Mouse (Mus musculus): ENCODE data around the gene Aldh8a1. TPM values are rescaled to one million over a fixed set of nuclear protein-coding genes. Genes with fewer than 3 reads are reported as not detected.

Aldh8a1 gene
- not detected in 2 replicates for polyA plus RNA-seq (2015; fragmentation: Nextera tagmentation; extraction: Ambion mirVana)

DNA sequence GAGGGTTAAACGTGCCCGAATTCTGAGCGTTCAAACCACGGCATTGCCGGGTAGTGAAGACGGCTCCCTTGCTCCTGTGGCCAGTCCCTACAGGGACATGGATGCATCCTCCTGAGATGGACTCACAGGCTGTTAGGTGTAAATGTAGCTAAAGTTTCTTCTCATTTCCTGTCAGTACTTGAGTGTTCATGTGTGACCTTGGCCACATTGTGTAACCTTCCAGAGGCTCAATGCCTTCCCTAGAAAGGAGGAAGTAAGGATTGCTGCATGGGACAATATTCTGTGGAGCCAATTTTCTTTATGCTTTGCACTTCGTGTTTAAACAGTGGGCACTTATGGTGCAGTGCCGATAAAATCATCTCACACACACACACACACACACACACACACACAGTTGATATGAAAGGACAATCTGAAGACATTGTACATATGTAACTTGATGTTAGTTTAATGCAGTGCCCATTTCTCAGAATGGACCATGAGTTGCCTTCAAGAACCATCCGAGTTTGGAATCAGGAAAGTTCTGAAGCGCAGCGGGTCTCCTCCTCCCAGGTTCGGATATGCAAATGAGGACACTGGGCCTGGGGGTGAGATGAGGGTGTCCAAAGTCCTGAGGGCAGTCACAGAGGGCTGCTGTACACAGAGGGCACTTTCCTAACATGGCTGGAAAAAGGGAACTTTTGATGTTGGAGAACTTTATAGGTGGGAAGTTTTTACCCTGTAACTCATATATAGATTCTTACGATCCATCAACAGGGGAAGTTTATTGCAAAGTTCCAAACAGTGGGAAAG is at the start of gene Aldh8a1:
TSS of gene Aldh8a1 (plus strand) at position 610 of the 792 bp plus-strand sequence.
- no peaks in the 10 kb centered on the region for H3K9me3 ChIP-seq
- H3K36me3 ChIP-seq = no peaks in the 10 kb centered on the region
- no peak within 1 kb of the TSS for H3K27ac ChIP-seq (replicated peaks)
- no peaks in the 10 kb centered on the region for H3K4me1 ChIP-seq (replicated peaks)
- H3K27me3 ChIP-seq = no peaks in the 10 kb centered on the region
- 89% methylated on average over 13 of the region's 13 CpGs for WGBS
- no peak for ATAC-seq (ENCODE audit: low FRiP score, low read depth)
- no peak within 1 kb of the TSS for H3K4me2 ChIP-seq
- H3K9ac ChIP-seq = no peak within 1 kb of the TSS
- no peak within 1 kb of the TSS for H3K4me3 ChIP-seq

- WGBS = 89% methylated on average over 7 of the region's 7 CpGs
- Histone ChIP-seq H3K4me1 (replicated peaks) (no peaks in the 10 kb centered on the region), H3K27me3 (no peaks in the 10 kb centered on the region), H3K9ac (no peak overlapping the region), H3K36me3 (0 out of 2 replicates have a peak, but pooled peaks cover 3% of the 10 kb centered on the region), H3K27ac (replicated peaks) (no peak overlapping the region), H3K9me3 (no peaks in the 10 kb centered on the region), H3K4me2 (no peak overlapping the region), H3K4me3 (no peak overlapping the region)
- no peak for ATAC-seq (ENCODE audit: low FRiP score, low read depth)
Observed at GRCm38 (mm10) chr10:21327605-21328135, 49.4 kb upstream of the Aldh8a1 start.

DNA sequence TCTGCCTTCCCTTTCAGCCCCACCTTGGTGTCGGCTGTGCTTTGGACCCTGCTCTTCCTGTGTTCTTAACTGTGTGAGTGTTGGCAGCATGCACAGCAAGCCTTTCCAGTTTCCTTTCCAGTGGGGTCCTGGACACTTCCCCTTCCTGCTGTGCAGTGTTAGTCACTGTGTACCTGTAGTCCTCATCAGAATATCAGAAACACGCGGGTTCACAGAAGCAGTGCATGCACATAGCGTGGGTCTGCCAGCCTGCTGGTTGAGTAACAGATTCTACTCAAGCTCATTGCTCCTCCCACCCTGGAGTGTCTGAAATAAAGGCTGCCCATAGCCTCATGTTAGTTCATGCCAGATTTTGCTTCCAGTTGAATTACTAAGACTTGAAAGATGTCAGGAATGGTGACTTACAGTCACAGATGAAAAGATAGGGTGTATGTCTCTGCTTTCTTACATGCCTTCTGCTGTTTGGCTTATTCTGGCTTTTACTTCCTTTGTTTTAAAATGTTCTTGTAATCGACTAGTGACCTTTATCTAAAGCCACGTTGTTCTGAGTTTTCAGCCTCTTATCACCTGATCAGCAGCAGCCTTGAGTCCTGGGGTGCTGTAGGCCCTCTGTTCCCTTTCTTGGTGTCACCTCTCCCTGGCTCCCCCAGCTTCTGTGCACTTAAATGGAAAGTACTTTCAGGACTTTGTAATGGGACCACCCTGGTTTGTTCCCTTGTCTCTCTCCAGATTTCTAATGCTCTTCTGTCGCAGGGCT is 42.6 kb upstream of the Aldh8a1 start:
- Histone ChIP-seq H3K36me3 (peaks cover 14% of the 10 kb centered on the region), H3K4me3 (no peak overlapping the region), H3K27me3 (no peaks in the 10 kb centered on the region), H3K4me1 (replicated peaks) (no peaks in the 10 kb centered on the region), H3K4me2 (no peak overlapping the region), H3K9me3 (no peaks in the 10 kb centered on the region), H3K27ac (replicated peaks) (no peak overlapping the region), H3K9ac (no peak overlapping the region)
- no peak for ATAC-seq (ENCODE audit: low FRiP score, low read depth)
- 86% methylated on average over 7 of the region's 7 CpGs for WGBS

DNA sequence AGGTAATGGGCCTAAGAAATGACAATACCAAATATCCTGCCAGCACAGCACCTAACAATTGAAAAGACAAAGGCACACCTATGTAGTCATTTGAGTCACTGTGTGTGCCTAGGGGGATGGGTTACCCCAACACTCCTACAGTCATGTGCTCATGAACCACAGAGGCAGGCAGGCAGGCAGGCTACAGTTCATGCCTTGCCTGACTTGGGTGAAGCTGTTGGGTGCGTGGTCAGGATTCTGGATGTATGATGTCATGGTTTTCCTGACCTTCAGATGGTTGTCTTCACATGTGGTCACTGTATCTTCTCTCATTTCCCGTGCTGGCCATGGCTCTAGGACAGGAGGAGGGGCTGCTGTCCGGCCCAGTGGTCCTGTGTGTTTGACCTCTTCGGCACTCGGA is 41.6 kb upstream of the Aldh8a1 start:
- Histone ChIP-seq H3K4me3 (no peak overlapping the region), H3K4me1 (replicated peaks) (no peaks in the 10 kb centered on the region), H3K27me3 (no peaks in the 10 kb centered on the region), H3K4me2 (no peak overlapping the region), H3K36me3 (peaks cover 14% of the 10 kb centered on the region), H3K27ac (replicated peaks) (no peak overlapping the region), H3K9me3 (no peaks in the 10 kb centered on the region), H3K9ac (no peak overlapping the region)
- ATAC-seq (ENCODE audit: low FRiP score, low read depth) = no peak
- 96% methylated on average over 5 of the region's 5 CpGs for WGBS

- no peak overlapping the region for H3K9ac ChIP-seq
- ATAC-seq (ENCODE audit: low FRiP score, low read depth) = no peak
- H3K27me3 ChIP-seq = no peaks in the 10 kb centered on the region
- peaks cover 11% of the 10 kb centered on the region for H3K36me3 ChIP-seq
- no peak overlapping the region for H3K4me2 ChIP-seq
- WGBS = 65% methylated on average over 2 of the region's 2 CpGs
- H3K4me3 ChIP-seq = no peak overlapping the region
- H3K27ac ChIP-seq (replicated peaks) = no peak overlapping the region
- no peaks in the 10 kb centered on the region for H3K9me3 ChIP-seq
- H3K4me1 ChIP-seq (replicated peaks) = no peaks in the 10 kb centered on the region
Observed at GRCm38 (mm10) chr10:21337191-21337590, 39.9 kb upstream of the Aldh8a1 start.

DNA sequence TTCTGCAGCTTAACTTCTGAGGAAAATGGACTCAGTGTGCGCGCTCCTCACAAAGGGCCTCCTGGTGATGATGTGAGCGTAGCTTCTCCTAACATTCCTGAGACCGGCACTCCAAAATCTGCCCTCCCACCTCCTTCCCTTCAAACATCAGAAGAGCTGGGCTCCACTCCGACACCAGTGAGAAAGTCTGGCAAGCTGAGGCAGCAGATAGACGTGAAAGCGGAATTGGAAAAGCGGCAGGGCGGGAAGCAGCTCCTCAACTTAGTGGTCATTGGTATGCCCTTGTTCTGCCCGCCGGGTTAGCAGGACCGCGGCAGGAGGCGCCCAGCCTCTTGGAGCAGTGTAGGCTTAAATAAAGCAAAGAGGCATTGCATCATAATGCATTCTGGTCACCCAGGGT is 35.4 kb upstream of the Aldh8a1 start:
- Histone ChIP-seq H3K9me3 (no peaks in the 10 kb centered on the region), H3K4me1 (replicated peaks) (no peaks in the 10 kb centered on the region), H3K27ac (replicated peaks) (no peak overlapping the region), H3K27me3 (no peaks in the 10 kb centered on the region), H3K36me3 (peaks cover 18% of the 10 kb centered on the region), H3K9ac (no peak overlapping the region), H3K4me3 (no peak overlapping the region), H3K4me2 (no peak overlapping the region)
- 77% methylated on average over 14 of the region's 14 CpGs for WGBS
- ATAC-seq (ENCODE audit: low FRiP score, low read depth) = no peak

GRCm38 (mm10) chr10:21342331-21343005 is 34.6 kb upstream of the Aldh8a1 start:
- no peak overlapping the region for H3K4me3 ChIP-seq
- peaks cover 17% of the 10 kb centered on the region for H3K36me3 ChIP-seq
- H3K9me3 ChIP-seq = no peaks in the 10 kb centered on the region
- no peaks in the 10 kb centered on the region for H3K4me1 ChIP-seq (replicated peaks)
- ATAC-seq (ENCODE audit: low FRiP score, low read depth) = no peak
- no peak overlapping the region for H3K4me2 ChIP-seq
- H3K9ac ChIP-seq = no peak overlapping the region
- 85% methylated on average over 11 of the region's 11 CpGs for WGBS
- no peaks in the 10 kb centered on the region for H3K27me3 ChIP-seq
- no peak overlapping the region for H3K27ac ChIP-seq (replicated peaks)

DNA sequence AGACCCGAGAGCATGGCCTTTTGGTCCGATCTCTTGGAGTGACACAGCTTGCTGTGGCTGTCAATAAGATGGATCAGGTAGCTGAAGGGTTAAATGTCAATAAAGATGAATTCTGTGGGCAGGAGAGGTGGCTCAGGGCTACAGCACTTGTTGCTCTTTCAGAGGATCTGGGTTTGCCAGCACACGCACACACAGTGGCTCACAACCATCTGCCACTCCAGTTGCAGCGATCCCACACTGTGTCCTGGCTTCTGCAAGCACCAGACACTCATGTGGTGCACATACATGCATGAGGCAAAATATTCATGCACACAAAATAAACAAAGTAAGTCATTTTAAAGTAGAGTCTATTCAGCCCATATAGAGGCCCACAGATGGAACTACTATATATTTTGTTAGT is 29.8 kb upstream of the Aldh8a1 start:
- Histone ChIP-seq H3K36me3 (peaks cover 33% of the 10 kb centered on the region), H3K4me2 (no peak overlapping the region), H3K9me3 (no peaks in the 10 kb centered on the region), H3K4me1 (replicated peaks) (no peaks in the 10 kb centered on the region), H3K27ac (replicated peaks) (no peak overlapping the region), H3K4me3 (no peak overlapping the region), H3K27me3 (no peaks in the 10 kb centered on the region), H3K9ac (no peak overlapping the region)
- ATAC-seq (ENCODE audit: low FRiP score, low read depth) = no peak
- WGBS = 86% methylated on average over 4 of the region's 4 CpGs

DNA sequence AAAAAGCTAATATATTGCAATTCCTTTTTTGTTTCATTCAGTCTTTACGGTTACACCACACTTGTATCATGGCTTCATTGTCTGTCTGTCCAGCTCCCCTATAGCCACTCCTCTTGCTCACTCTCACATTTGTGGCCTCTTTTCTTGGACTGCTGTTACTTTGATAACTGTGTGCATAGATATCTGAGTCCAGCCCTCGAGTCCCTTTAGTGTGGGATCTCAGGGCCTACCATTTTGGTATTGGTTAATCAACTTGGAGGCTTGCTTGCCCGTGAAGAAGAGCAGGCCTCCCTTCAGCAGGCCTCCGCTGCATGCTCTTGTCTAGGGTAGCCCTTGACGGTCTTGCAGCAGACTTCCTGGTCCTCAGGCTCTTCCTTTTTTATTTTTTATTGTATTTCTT is 27.6 kb upstream of the Aldh8a1 start:
- no peaks in the 10 kb centered on the region for H3K9me3 ChIP-seq
- ATAC-seq (ENCODE audit: low FRiP score, low read depth) = no peak
- no peak overlapping the region for H3K27ac ChIP-seq (replicated peaks)
- peaks cover 42% of the 10 kb centered on the region for H3K36me3 ChIP-seq
- 95% methylated on average over 5 of the region's 5 CpGs for WGBS
- H3K4me1 ChIP-seq (replicated peaks) = no peaks in the 10 kb centered on the region
- H3K4me2 ChIP-seq = no peak overlapping the region
- H3K4me3 ChIP-seq = no peak overlapping the region
- no peaks in the 10 kb centered on the region for H3K27me3 ChIP-seq
- no peak overlapping the region for H3K9ac ChIP-seq

GRCm38 (mm10) chr10:21349946-21350345 is 27.1 kb upstream of the Aldh8a1 start:
- no peak for ATAC-seq (ENCODE audit: low FRiP score, low read depth)
- H3K36me3 ChIP-seq = peaks cover 40% of the 10 kb centered on the region
- 95% methylated on average over 2 of the region's 2 CpGs for WGBS

GRCm38 (mm10) chr10:21350531-21351515 is 26.3 kb upstream of the Aldh8a1 start:
- no peak overlapping the region for H3K9ac ChIP-seq
- WGBS = 92% methylated on average over 11 of the region's 11 CpGs
- H3K4me3 ChIP-seq = no peak overlapping the region
- no peaks in the 10 kb centered on the region for H3K9me3 ChIP-seq
- no peaks in the 10 kb centered on the region for H3K4me1 ChIP-seq (replicated peaks)
- H3K36me3 ChIP-seq = peaks cover 33% of the 10 kb centered on the region
- no peak for ATAC-seq (ENCODE audit: low FRiP score, low read depth)
- no peak overlapping the region for H3K27ac ChIP-seq (replicated peaks)
- no peak overlapping the region for H3K4me2 ChIP-seq
- no peaks in the 10 kb centered on the region for H3K27me3 ChIP-seq

More at GRCm38 (mm10) chr10:21349946-21350345, 27.1 kb upstream of the Aldh8a1 start:
- Histone ChIP-seq H3K9me3 (no peaks in the 10 kb centered on the region), H3K9ac (no peak overlapping the region), H3K4me3 (no peak overlapping the region), H3K27ac (replicated peaks) (no peak overlapping the region), H3K4me1 (replicated peaks) (no peaks in the 10 kb centered on the region), H3K27me3 (no peaks in the 10 kb centered on the region), H3K4me2 (no peak overlapping the region)

Measured in hindbrain, embryonic 15.5 days (tissue).